8 mouse cellular contexts compared by ENCODE assay signal in genomic region chr4:87369626-87370234, GRCm38 (mm10).
DNase-seq lines count a peak whose midpoint lies in the region; ATAC-seq lines count a peak whose summit lies in the region.

No protein-coding gene starts in this region.

- intact Hi-C loops in heart, postnatal 36 days (cut with DNase I), result loop anchor here (5.0 kb wide), 4 partner anchors 418 to 1273 kb away; partner anchors contain the start of gene Ifna13

- WGBS in heart, embryonic 16.5 days, result 13% methylated on average over 14 of the region's 14 CpGs
- WGBS in embryonic facial prominence, embryonic 11.5 days, result 10% methylated on average over 14 of the region's 14 CpGs
- WGBS in intestine, embryonic 15.5 days, result 31% methylated on average over 14 of the region's 14 CpGs
- 13% methylated on average over 14 of the region's 14 CpGs for WGBS in midbrain, embryonic 11.5 days

- peak overlapping the region; percentile 62 for H3K9ac ChIP-seq in heart, embryonic 16.5 days (ENCODE audit: low read length)
- H3K9ac ChIP-seq in embryonic facial prominence, embryonic 11.5 days (replicated peaks; ENCODE audit: low read length), result peak overlapping the region; percentile 18; the same call in 1 of the 2 replicates
- H3K9ac ChIP-seq in intestine, embryonic 15.5 days, result peak overlapping the region; percentile 33; the same call in 1 of the 2 replicates
- no peak overlapping the region; the same call in 1 of the 2 replicates for H3K9ac ChIP-seq in midbrain, embryonic 11.5 days (ENCODE audit: low read length)

- no peaks in the 10 kb centered on the region for H3K27me3 ChIP-seq in heart, embryonic 16.5 days (ENCODE audit: control insufficient read depth, insufficient read depth, low read length)
- H3K27me3 ChIP-seq in embryonic facial prominence, embryonic 11.5 days (ENCODE audit: control insufficient read depth, insufficient read depth, low read length), result no peaks in the 10 kb centered on the region
- no peaks in the 10 kb centered on the region for H3K27me3 ChIP-seq in intestine, embryonic 15.5 days (replicated peaks)
- no peaks in the 10 kb centered on the region; the same call in 1 of the 2 replicates for H3K27me3 ChIP-seq in midbrain, embryonic 11.5 days (ENCODE audit: control insufficient read depth, insufficient read depth, low read length)

- H3K4me2 ChIP-seq in heart, embryonic 16.5 days (ENCODE audit: low read depth, low read length), result peak overlapping the region; percentile 57
- H3K4me2 ChIP-seq in embryonic facial prominence, embryonic 11.5 days (ENCODE audit: low read depth, low read length), result peak overlapping the region; percentile 22; the same call in 1 of the 2 replicates
- H3K4me2 ChIP-seq in intestine, embryonic 15.5 days (replicated peaks), result peak overlapping the region; percentile 58
- H3K4me2 ChIP-seq in midbrain, embryonic 11.5 days, result peak overlapping the region; percentile 23

- H3K36me3 ChIP-seq in heart, embryonic 16.5 days (ENCODE audit: control insufficient read depth, insufficient read depth), result no peaks in the 10 kb centered on the region
- no peaks in the 10 kb centered on the region for H3K36me3 ChIP-seq in embryonic facial prominence, embryonic 11.5 days (replicated peaks; ENCODE audit: control insufficient read depth, insufficient read depth, low read depth, low read length)
- no peaks in the 10 kb centered on the region for H3K36me3 ChIP-seq in intestine, embryonic 15.5 days
- H3K36me3 ChIP-seq in midbrain, embryonic 11.5 days (ENCODE audit: control insufficient read depth, insufficient read depth, low read length), result no peaks in the 10 kb centered on the region

- H3K4me1 ChIP-seq in heart, embryonic 16.5 days (ENCODE audit: control insufficient read depth, insufficient read depth, low read length), result peaks cover 15% of the 10 kb centered on the region
- H3K4me1 ChIP-seq in embryonic facial prominence, embryonic 11.5 days (ENCODE audit: control insufficient read depth, insufficient read depth, low read length), result 0 out of 2 replicates have a peak, but pooled peaks cover 7% of the 10 kb centered on the region
- H3K4me1 ChIP-seq in intestine, embryonic 15.5 days (replicated peaks), result peaks cover 8% of the 10 kb centered on the region
- H3K4me1 ChIP-seq in midbrain, embryonic 11.5 days (ENCODE audit: control insufficient read depth, insufficient read depth, low read length), result peaks cover 19% of the 10 kb centered on the region

- H3K27ac ChIP-seq in heart, embryonic 16.5 days (ENCODE audit: low read length), result no peak overlapping the region
- 0 out of 2 replicates have a peak overlapping the region, but pooled peaks have one; percentile 10 for H3K27ac ChIP-seq in embryonic facial prominence, embryonic 11.5 days (replicated peaks; ENCODE audit: low read depth, low read length)
- H3K27ac ChIP-seq in intestine, embryonic 15.5 days, result no peak overlapping the region
- peak overlapping the region; percentile 41 for H3K27ac ChIP-seq in midbrain, embryonic 11.5 days (ENCODE audit: low read depth, low read length)

- ATAC-seq in heart, embryonic 16.5 days (replicated peaks; ENCODE audit: extremely low read depth, insufficient read depth, low FRiP score), result no peak
- ATAC-seq in embryonic facial prominence, embryonic 11.5 days (replicated peaks; ENCODE audit: insufficient number of reproducible peaks, low FRiP score, low TSS enrichment, low read depth), result peak; percentile 80
- ATAC-seq in intestine, embryonic 15.5 days, result peak; percentile 68
- ATAC-seq in midbrain, embryonic 11.5 days (ENCODE audit: low FRiP score), result peak; percentile 71

- DNase-seq in heart, postnatal 36 days, result no peak
- peak; percentile 66 for DNase-seq in embryonic facial prominence, embryonic 11.5 days (ENCODE audit: low spot score)
- DNase-seq in midbrain, embryonic 11.5 days (ENCODE audit: low spot score, missing footprints), result peak; percentile 90
- DNase-seq in thymus, postnatal 36 days, result peak; percentile 12 to 16
- DNase-seq in left cerebral cortex, adult 8-10 months (ENCODE audit: low spot score in 2 of 2), result no peak
- no peak for DNase-seq in urinary bladder, postnatal 25 days (ENCODE audit: low spot score)

- H3K9me3 ChIP-seq in heart, embryonic 16.5 days (replicated peaks; ENCODE audit: control insufficient read depth, low read length), result no peaks in the 10 kb centered on the region
- no peaks in the 10 kb centered on the region for H3K9me3 ChIP-seq in embryonic facial prominence, embryonic 11.5 days (replicated peaks; ENCODE audit: control insufficient read depth, low read length)
- no peaks in the 10 kb centered on the region for H3K9me3 ChIP-seq in intestine, embryonic 15.5 days
- no peaks in the 10 kb centered on the region for H3K9me3 ChIP-seq in midbrain, embryonic 11.5 days (ENCODE audit: control insufficient read depth, low read length)

- H3K4me3 ChIP-seq in heart, embryonic 16.5 days (ENCODE audit: low read length), result peak overlapping the region; percentile 23
- H3K4me3 ChIP-seq in embryonic facial prominence, embryonic 11.5 days (ENCODE audit: low read depth, low read length), result no peak overlapping the region
- no peak overlapping the region; the same call in 1 of the 2 replicates for H3K4me3 ChIP-seq in intestine, embryonic 15.5 days (replicated peaks)
- H3K4me3 ChIP-seq in midbrain, embryonic 11.5 days (ENCODE audit: low read depth, low read length), result no peak overlapping the region

Comparison
In these comparisons a context has a peak if more than half of its experiments do, and no peak if none do; other contexts are left out.
1. H3K27ac ChIP-seq: peak in embryonic facial prominence, embryonic 11.5 days (single experiment) and midbrain, embryonic 11.5 days (single experiment); none in heart, embryonic 16.5 days (single experiment) and intestine, embryonic 15.5 days (single experiment).
2. DNase-seq: peak in embryonic facial prominence, embryonic 11.5 days (single experiment), midbrain, embryonic 11.5 days (single experiment) and thymus, postnatal 36 days (2 of 2); none in heart, postnatal 36 days (0 of 2), left cerebral cortex, adult 8-10 months (0 of 2) and urinary bladder, postnatal 25 days (single experiment).
3. Peak in every context shown above with its lines, with median percentiles within 50 percentile points of each other: H3K4me2 ChIP-seq.